Mouse (Mus musculus): ENCODE data around the gene Ablim2. TPM values are rescaled to one million over a fixed set of nuclear protein-coding genes. Genes with fewer than 3 reads are reported as not detected.

Ablim2 gene
- total RNA-seq, 2 experiments from 2014 or later, result 1.6 TPM; not detected in 1

DNA sequence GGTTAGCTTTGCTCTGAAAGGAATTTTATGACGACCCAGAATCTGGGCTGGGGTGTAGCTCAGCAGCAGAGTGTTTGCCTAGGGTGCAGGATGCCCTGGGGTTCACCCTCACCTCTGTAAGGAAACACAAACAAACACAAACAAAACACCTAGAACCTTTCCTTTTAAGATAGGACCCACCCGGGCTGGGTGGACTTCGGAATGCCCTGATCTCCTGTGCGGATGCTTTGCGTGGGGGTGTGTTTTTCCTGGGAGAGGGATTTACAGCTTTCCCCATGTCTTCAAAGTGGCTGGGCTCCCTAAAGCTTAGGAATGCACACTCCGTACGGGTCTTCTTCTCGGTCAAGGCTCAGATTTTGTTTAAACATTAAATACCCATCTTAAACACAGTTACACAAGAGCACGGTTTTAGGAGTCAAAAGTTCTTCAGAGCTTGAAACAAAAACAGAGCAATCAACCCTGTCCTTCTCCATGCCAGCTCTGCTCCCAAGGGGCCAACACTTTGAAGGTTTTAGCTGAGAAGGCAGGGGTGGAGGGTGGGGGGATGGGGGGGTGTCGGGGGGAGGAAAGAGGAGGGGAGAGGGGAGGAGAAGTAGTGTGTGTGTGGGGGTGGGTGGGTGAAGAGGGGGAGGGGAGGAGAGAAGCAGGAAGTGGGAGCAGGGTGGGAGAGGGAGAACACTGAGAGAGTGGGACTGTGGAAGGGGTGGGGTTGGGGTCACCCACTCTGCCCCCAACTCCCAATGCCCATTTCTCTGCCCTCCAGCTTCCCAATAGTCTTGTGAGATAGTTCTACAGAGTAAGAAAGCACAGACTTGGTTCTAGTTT, 142.9 kb downstream of the Ablim2 start:
- ATAC-seq (replicated peaks; ENCODE audit: poor library complexity, severe bottlenecking), result no peak

- ATAC-seq (replicated peaks; ENCODE audit: poor library complexity, severe bottlenecking), result peak; percentile 40
Observed at GRCm38 (mm10) chr5:35901226-35901809, 143.6 kb downstream of the Ablim2 start.

DNA sequence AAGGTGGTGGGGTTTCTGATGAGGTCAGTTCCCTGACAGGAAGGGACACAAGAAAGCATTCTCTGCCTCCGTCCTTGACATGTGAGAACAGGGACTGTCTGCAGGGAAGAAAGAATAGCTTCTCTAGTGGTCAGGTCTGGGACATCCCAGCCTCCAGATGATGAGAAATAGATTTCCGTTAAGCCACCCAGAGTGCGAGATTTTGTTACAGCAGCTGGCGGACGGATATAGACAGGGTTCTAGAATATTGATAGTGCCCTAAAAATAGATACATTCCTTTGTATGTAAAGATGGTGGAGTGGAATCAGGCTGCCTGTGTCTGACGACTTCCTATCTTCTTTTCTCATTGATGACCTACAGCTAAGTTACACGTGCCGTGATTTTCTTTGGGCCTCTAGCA, 145.8 kb downstream of the Ablim2 start:
- no peak for ATAC-seq (replicated peaks; ENCODE audit: poor library complexity, severe bottlenecking)

GRCm38 (mm10) chr5:35905283-35905682, 147.6 kb downstream of the Ablim2 start:
- ATAC-seq (replicated peaks; ENCODE audit: poor library complexity, severe bottlenecking), result no peak; the same call in 1 of the 2 replicates

GRCm38 (mm10) chr5:35907090-35907489, 149.4 kb downstream of the Ablim2 start:
- no peak for ATAC-seq (replicated peaks; ENCODE audit: poor library complexity, severe bottlenecking)

- ATAC-seq (replicated peaks; ENCODE audit: poor library complexity, severe bottlenecking), result 0 out of 2 replicates have a peak, but pooled peaks have one; percentile 22
Observed at GRCm38 (mm10) chr5:35907633-35908426, 150.2 kb downstream of the Ablim2 start.

GRCm38 (mm10) chr5:35908626-35909443, 151.2 kb downstream of the Ablim2 start:
- ATAC-seq (replicated peaks; ENCODE audit: poor library complexity, severe bottlenecking), result no peak

GRCm38 (mm10) chr5:35915629-35916300, 158.1 kb downstream of the Ablim2 start:
- no peak for ATAC-seq (replicated peaks; ENCODE audit: poor library complexity, severe bottlenecking)

- ATAC-seq (replicated peaks; ENCODE audit: poor library complexity, severe bottlenecking), result no peak
Observed at GRCm38 (mm10) chr5:35916666-35917065, 159.0 kb downstream of the Ablim2 start.

GRCm38 (mm10) chr5:35918387-35918786, 160.7 kb downstream of the Ablim2 start:
- no peak for ATAC-seq (replicated peaks; ENCODE audit: poor library complexity, severe bottlenecking)

GRCm38 (mm10) chr5:35920076-35920475, 162.4 kb downstream of the Ablim2 start:
- no peak for ATAC-seq (replicated peaks; ENCODE audit: poor library complexity, severe bottlenecking)

DNA sequence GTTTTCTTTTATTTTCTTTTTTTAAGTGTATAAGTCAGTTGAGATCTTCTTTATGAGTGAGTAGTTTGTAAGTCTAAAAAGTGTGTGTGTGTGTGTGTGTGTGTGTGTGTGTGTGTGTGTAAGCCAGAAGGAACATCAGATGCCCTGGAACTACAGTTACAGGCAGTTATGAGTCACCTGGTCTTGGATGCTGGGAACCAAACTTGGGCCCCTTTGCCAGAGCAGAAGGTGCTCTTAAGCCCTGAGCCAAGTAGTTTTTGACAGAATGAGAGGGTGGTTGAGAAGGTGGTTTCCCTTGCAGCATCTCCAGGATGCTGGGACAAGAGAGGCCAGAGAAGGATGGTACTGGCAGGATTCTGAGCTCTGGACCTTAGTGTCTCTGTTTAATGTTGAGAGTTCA, 162.9 kb downstream of the Ablim2 start:
- ATAC-seq (replicated peaks; ENCODE audit: poor library complexity, severe bottlenecking), result no peak

- ATAC-seq (replicated peaks; ENCODE audit: poor library complexity, severe bottlenecking), result no peak
Observed at GRCm38 (mm10) chr5:35921141-35921540, 163.5 kb downstream of the Ablim2 start.

GRCm38 (mm10) chr5:35921595-35922254, 164.0 kb downstream of the Ablim2 start:
- ATAC-seq (replicated peaks; ENCODE audit: poor library complexity, severe bottlenecking), result no peak

- no peak for ATAC-seq (replicated peaks; ENCODE audit: poor library complexity, severe bottlenecking)
Observed at GRCm38 (mm10) chr5:35923448-35923847, 165.8 kb downstream of the Ablim2 start.

GRCm38 (mm10) chr5:35925171-35925634, 167.5 kb downstream of the Ablim2 start:
- no peak for ATAC-seq (replicated peaks; ENCODE audit: poor library complexity, severe bottlenecking)

GRCm38 (mm10) chr5:35926511-35926910, 168.8 kb downstream of the Ablim2 start:
- no peak for ATAC-seq (replicated peaks; ENCODE audit: poor library complexity, severe bottlenecking)

DNA sequence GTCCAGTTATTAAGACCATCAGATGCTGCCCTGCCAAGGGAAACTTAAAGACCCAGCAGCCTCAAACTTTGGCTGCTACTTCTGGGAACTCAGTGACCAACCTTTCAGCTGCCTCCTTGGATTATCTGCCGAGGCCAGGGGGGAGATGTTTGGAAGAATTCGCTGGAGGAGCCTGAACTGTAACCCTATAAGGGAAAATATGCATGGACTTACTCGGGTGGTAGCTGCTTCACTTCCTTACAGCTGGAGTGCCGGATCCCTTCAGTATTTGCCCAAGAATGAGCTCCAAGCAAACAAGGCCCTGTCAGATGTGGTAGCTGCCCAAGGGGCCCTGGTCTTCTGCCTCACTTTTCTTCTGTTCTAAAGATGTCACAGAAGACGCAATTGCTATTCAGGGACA, 173.6 kb downstream of the Ablim2 start:
- no peak for ATAC-seq (replicated peaks; ENCODE audit: poor library complexity, severe bottlenecking)

GRCm38 (mm10) chr5:35933059-35933458, 175.4 kb downstream of the Ablim2 start:
- no peak for ATAC-seq (replicated peaks; ENCODE audit: poor library complexity, severe bottlenecking)

Data from granulocyte monocyte progenitor cell, adult 5-6 weeks (primary cell).